Mouse (Mus musculus): ENCODE results near the gene Kif2c.
A peak's percentile ranks its signal among the peaks of the same experiment; 100 is the strongest.

DNA sequence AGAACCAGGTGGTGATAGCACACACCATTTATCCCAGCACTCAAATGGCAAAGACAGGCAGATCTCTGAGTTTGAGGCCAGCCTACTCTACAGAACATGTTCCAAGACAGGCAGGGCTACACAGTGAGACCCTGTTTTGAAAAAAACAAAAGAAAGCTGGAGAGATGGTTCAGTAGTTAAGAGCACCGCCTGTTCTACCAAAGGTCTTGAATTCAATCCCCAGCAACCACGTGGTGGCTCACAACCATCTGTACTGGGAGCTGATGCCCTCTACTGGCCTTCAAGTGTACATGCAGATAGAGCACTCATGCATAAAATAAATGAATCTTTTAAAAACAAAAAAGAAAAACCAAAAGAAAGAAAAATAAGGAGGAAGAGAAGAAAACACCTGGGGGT is 43.2 kb downstream of the Kif2c start:
- TF ChIP-seq CTCF (IDR thresholded peaks at IDR 0.05; ENCODE audit: extremely low read depth, insufficient read depth, low read length) = peak; percentile 67
- TF ChIP-seq POLR2A (IDR thresholded peaks at IDR 0.05; ENCODE audit: extremely low read depth, insufficient read depth, low read length) = no peak

Measured in cortical plate, adult 2 months (tissue).